Mouse (Mus musculus) forebrain, embryonic 14.5 days (tissue): ENCODE measurements at regions not wholly inside any gene's neighbourhood (a gene's known extent, or its start where the extent isn't known, plus 50 kb on each side); places are given as distances from the start of the nearest gene placed in this dataset.

Source experiments
- ATAC-seq: fragments of 200-750 bp; cut with Nextera tagmentation; 2 replicates; pipeline ENCODE4 v1.8.0; 2017; ENCODE audit warnings: mild to moderate bottlenecking, moderate library complexity
- DNase-seq: peaks from one replicate; pipeline ENCODE4 v3.0.0-alpha.2; 2015; ENCODE audit warnings: low spot score
- H3K27ac ChIP-seq: fragments of 300-500 bp; sonication (generic); 2 replicates; pipeline ENCODE4 v1.5.1; 2014; ENCODE audit warnings: low read depth, mild to moderate bottlenecking, control low read depth, low read length, moderate library complexity
- H3K27me3 ChIP-seq: fragments of 300-500 bp; sonication (generic); replicated peaks from 2 replicates; pipeline ENCODE4 v1.6.1; 2014; ENCODE audit warnings: low read length, control low read depth, mixed read lengths; ENCODE audit not compliant: control insufficient read depth, insufficient read depth
- H3K36me3 ChIP-seq: fragments of 300-500 bp; sonication (generic); 2 replicates; pipeline ENCODE4 v1.6.1; 2014; ENCODE audit warnings: low read length, control low read depth; ENCODE audit not compliant: control insufficient read depth, insufficient read depth
- H3K4me1 ChIP-seq: fragments of 300-500 bp; sonication (generic); 2 replicates; pipeline ENCODE4 v1.6.1; 2014; ENCODE audit warnings: antibody characterized with exemption, low read length, control low read depth; ENCODE audit not compliant: control insufficient read depth, insufficient read depth
- H3K4me2 ChIP-seq: fragments of 300-500 bp; sonication (generic); 2 replicates; pipeline ENCODE4 v1.6.1; 2014; ENCODE audit warnings: mild to moderate bottlenecking, control low read depth, low read length
- H3K4me3 ChIP-seq: fragments of 300-500 bp; sonication (generic); 2 replicates; pipeline ENCODE4 v1.5.1; 2014; ENCODE audit warnings: low read depth, low read length, control low read depth
- H3K9ac ChIP-seq: fragments of 300-500 bp; sonication (generic); 2 replicates; pipeline ENCODE4 v1.6.1; 2014; ENCODE audit warnings: mild to moderate bottlenecking, low read length, control low read depth, moderate library complexity
- H3K9me3 ChIP-seq: fragments of 300-500 bp; sonication (generic); replicated peaks from 2 replicates; pipeline ENCODE4 v1.6.1; 2016; ENCODE audit warnings: low read length, control low read depth, mixed read lengths; ENCODE audit not compliant: control insufficient read depth
- WGBS: fragments of 180-500 bp; shearing (Covaris S2); extraction: QIAGEN DNeasy Blood & Tissue Kit; methylation state at CpG from one replicate; pipeline ENCODE4 v1.1.7; 2014; 5-methylcytosine and 5-hydroxymethylcytosine counted together

- no peak for ATAC-seq
These were observed 533.8 kb upstream of the Htr2c start for GRCm38 (mm10) chrX:146428506-146428905.

GRCm38 (mm10) chrX:146459891-146460290 is 502.4 kb upstream of the Htr2c start:
- WGBS = 85% methylated on average over 3 of the region's 3 CpGs
- Histone ChIP-seq H3K9ac (no peak overlapping the region), H3K4me1 (no peaks in the 10 kb centered on the region), H3K36me3 (no peaks in the 10 kb centered on the region), H3K27ac (no peak overlapping the region), H3K4me2 (no peak overlapping the region), H3K4me3 (no peak overlapping the region), H3K9me3 (no peaks in the 10 kb centered on the region), H3K27me3 (no peaks in the 10 kb centered on the region)
- no peak for ATAC-seq
- peak; percentile 0 for DNase-seq

More at GRCm38 (mm10) chrX:146428506-146428905, 533.8 kb upstream of the Htr2c start:
- Histone ChIP-seq H3K27ac (no peak overlapping the region), H3K4me3 (no peak overlapping the region), H3K4me2 (no peak overlapping the region), H3K9me3 (no peaks in the 10 kb centered on the region), H3K4me1 (no peaks in the 10 kb centered on the region), H3K27me3 (no peaks in the 10 kb centered on the region), H3K36me3 (no peaks in the 10 kb centered on the region), H3K9ac (no peak overlapping the region)
- no peak for DNase-seq

GRCm38 (mm10) chrX:146477581-146477980 is 484.7 kb upstream of the Htr2c start:
- DNase-seq (no peak), ATAC-seq (no peak)
- no peak overlapping the region for H3K9ac ChIP-seq
- H3K27me3 ChIP-seq = no peaks in the 10 kb centered on the region
- WGBS = 58% methylated on average over 1 of the region's 1 CpGs
- no peaks in the 10 kb centered on the region for H3K36me3 ChIP-seq
- no peaks in the 10 kb centered on the region for H3K9me3 ChIP-seq
- no peak overlapping the region for H3K4me2 ChIP-seq
- no peak overlapping the region for H3K4me3 ChIP-seq
- no peaks in the 10 kb centered on the region for H3K4me1 ChIP-seq
- no peak overlapping the region for H3K27ac ChIP-seq

GRCm38 (mm10) chrX:146512492-146512891 is 449.8 kb upstream of the Htr2c start:
- H3K4me2 ChIP-seq = no peak overlapping the region
- no peaks in the 10 kb centered on the region for H3K9me3 ChIP-seq
- WGBS = 70% methylated on average over 2 of the region's 2 CpGs

GRCm38 (mm10) chrX:146513261-146513660 is 449.1 kb upstream of the Htr2c start:
- Histone ChIP-seq H3K4me2 (no peak overlapping the region), H3K9ac (no peak overlapping the region), H3K27ac (no peak overlapping the region), H3K9me3 (no peaks in the 10 kb centered on the region), H3K27me3 (no peaks in the 10 kb centered on the region), H3K4me3 (no peak overlapping the region), H3K4me1 (no peaks in the 10 kb centered on the region), H3K36me3 (no peaks in the 10 kb centered on the region)
- ATAC-seq (no peak), DNase-seq (no peak)
- whole genome bisulfite sequencing = 81% methylated on average over 4 of the region's 4 CpGs

More at GRCm38 (mm10) chrX:146512492-146512891, 449.8 kb upstream of the Htr2c start:
- Histone ChIP-seq H3K4me3 (no peak overlapping the region), H3K9ac (no peak overlapping the region), H3K27ac (no peak overlapping the region), H3K27me3 (no peaks in the 10 kb centered on the region), H3K36me3 (no peaks in the 10 kb centered on the region), H3K4me1 (no peaks in the 10 kb centered on the region)
- ATAC-seq (no peak), DNase-seq (no peak)

GRCm38 (mm10) chrX:146528775-146529174 is 433.5 kb upstream of the Htr2c start:
- Histone ChIP-seq H3K36me3 (no peaks in the 10 kb centered on the region), H3K4me1 (no peaks in the 10 kb centered on the region), H3K27me3 (no peaks in the 10 kb centered on the region), H3K27ac (no peak overlapping the region), H3K9me3 (no peaks in the 10 kb centered on the region), H3K9ac (no peak overlapping the region), H3K4me3 (no peak overlapping the region), H3K4me2 (no peak overlapping the region)
- no peak for ATAC-seq
- DNase-seq = no peak
- 79% methylated on average over 2 of the region's 2 CpGs for WGBS

GRCm38 (mm10) chrX:146537811-146538210 is 424.5 kb upstream of the Htr2c start:
- Histone ChIP-seq H3K27ac (no peak overlapping the region), H3K9me3 (no peaks in the 10 kb centered on the region)
- ATAC-seq = no peak

GRCm38 (mm10) chrX:146558606-146559005 is 403.7 kb upstream of the Htr2c start:
- Histone ChIP-seq H3K4me2 (no peak overlapping the region), H3K4me3 (no peak overlapping the region), H3K27me3 (no peaks in the 10 kb centered on the region), H3K36me3 (no peaks in the 10 kb centered on the region), H3K9me3 (no peaks in the 10 kb centered on the region), H3K4me1 (no peaks in the 10 kb centered on the region), H3K27ac (no peak overlapping the region), H3K9ac (no peak overlapping the region)
- WGBS = 70% methylated on average over 2 of the region's 2 CpGs
- DNase-seq = no peak
- no peak for ATAC-seq

More at GRCm38 (mm10) chrX:146537811-146538210, 424.5 kb upstream of the Htr2c start:
- Histone ChIP-seq H3K27me3 (no peaks in the 10 kb centered on the region), H3K9ac (no peak overlapping the region), H3K4me2 (no peak overlapping the region), H3K4me1 (no peaks in the 10 kb centered on the region), H3K4me3 (no peak overlapping the region), H3K36me3 (no peaks in the 10 kb centered on the region)
- no peak for DNase-seq
